In the genomic region with DNA sequence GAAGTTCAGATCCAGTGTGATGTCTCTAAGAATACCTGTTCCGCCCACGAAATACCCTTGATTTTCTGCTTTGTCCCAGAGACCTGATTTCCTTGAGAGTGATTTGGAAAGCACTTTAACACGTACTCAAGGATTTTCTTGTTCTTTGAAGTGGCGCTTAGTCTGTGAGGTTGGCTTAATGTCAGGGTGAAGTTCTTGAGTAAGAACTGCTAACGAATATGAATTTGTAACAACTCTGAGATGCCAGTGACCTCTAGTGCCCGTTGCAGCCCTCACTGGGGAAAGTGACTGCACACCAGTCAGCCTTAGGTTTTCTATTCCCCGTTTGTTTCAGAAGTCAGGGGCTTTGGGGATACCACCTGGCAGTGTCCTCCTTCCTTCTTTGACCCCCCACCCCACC, we compare ENCODE assay signal across 11 mouse cellular contexts.
DNase-seq lines count a peak whose midpoint lies in the region; ATAC-seq and TF ChIP-seq lines count a peak whose summit lies in the region.
"Had no signal": no experiment of that assay in that cellular context is flagged by ENCODE, and none has a peak within 500 bp of the region (broad histone marks: within the 10 kb centered on the region; RNA-seq: fewer than 3 reads in every experiment).

No protein-coding gene starts in this region.

- H3K27ac ChIP-seq in kidney, postnatal 0 days, result no peak overlapping the region
- no peak overlapping the region for H3K27ac ChIP-seq in MEL (ENCODE audit: control insufficient read depth, low read depth, low read length)
- 0 out of 2 replicates have a peak overlapping the region, but pooled peaks have one; percentile 1 for H3K27ac ChIP-seq in lung, postnatal 0 days (ENCODE audit: low read length)
- H3K27ac ChIP-seq: forebrain, embryonic 13.5 days; limb, embryonic 10.5 days; neural tube, embryonic 15.5 days had no signal

- no peaks in the 10 kb centered on the region for H3K36me3 ChIP-seq in kidney, postnatal 0 days (ENCODE audit: insufficient read depth, low read length)
- peaks cover 0 to 19% of the 10 kb centered on the region in 2 experiments; a peak in 2 of 4 replicates for H3K36me3 ChIP-seq in MEL (ENCODE audit: control insufficient read depth in 1 of 2, insufficient read depth in 2 of 2, low read length in 2 of 2)
- no peaks in the 10 kb centered on the region for H3K36me3 ChIP-seq in lung, postnatal 0 days (ENCODE audit: insufficient read depth, low read length)
- H3K36me3 ChIP-seq: limb, embryonic 10.5 days; neural tube, embryonic 15.5 days had no signal

- TF ChIP-seq EP300 in MEL (IDR thresholded peaks at IDR 0.05; ENCODE audit: low read depth in 1 of 2, low read length in 2 of 2), result no peak
- no peak for TF ChIP-seq EP300 in lung, postnatal 0 days (IDR thresholded peaks at IDR 0.05)

- TF ChIP-seq POLR2A in MEL (IDR thresholded peaks at IDR 0.05; ENCODE audit: control insufficient read depth in 1 of 2, insufficient read depth in 1 of 2, low read depth in 1 of 2, low read length in 2 of 2, poor library complexity in 1 of 2), result no peak

- H3K9me3 ChIP-seq in kidney, postnatal 0 days (replicated peaks; ENCODE audit: low read length), result no peaks in the 10 kb centered on the region
- no peaks in the 10 kb centered on the region for H3K9me3 ChIP-seq in MEL (replicated peaks; ENCODE audit: insufficient read depth, low read length)
- H3K9me3 ChIP-seq in lung, postnatal 0 days (ENCODE audit: low read length), result no peaks in the 10 kb centered on the region
- H3K9me3 ChIP-seq: forebrain, embryonic 13.5 days; G1E; limb, embryonic 10.5 days; neural tube, embryonic 15.5 days had no signal

- peak; percentile 44 for TF ChIP-seq RAD21 in MEL (IDR thresholded peaks at IDR 0.05; ENCODE audit: low read depth, low read length)

- no peak overlapping the region for H3K4me3 ChIP-seq in kidney, postnatal 0 days (replicated peaks; ENCODE audit: low read depth, low read length)
- H3K4me3 ChIP-seq in MEL (ENCODE audit: control insufficient read depth in 1 of 2, insufficient read depth in 1 of 2, low read depth in 2 of 2, low read length in 2 of 2), result no peak overlapping the region
- no peak overlapping the region for H3K4me3 ChIP-seq in lung, postnatal 0 days (ENCODE audit: low read depth, low read length)
- H3K4me3 ChIP-seq: forebrain, embryonic 13.5 days; limb, embryonic 10.5 days; neural tube, embryonic 15.5 days had no signal

- H3K4me1 ChIP-seq in kidney, postnatal 0 days (replicated peaks; ENCODE audit: insufficient read depth, low read length), result 0 out of 2 replicates have a peak, but pooled peaks cover 3% of the 10 kb centered on the region
- H3K4me1 ChIP-seq in MEL (ENCODE audit: control insufficient read depth in 1 of 2, insufficient read depth in 2 of 2, low read length in 2 of 2), result peaks cover 12 to 19% of the 10 kb centered on the region in 2 experiments
- H3K4me1 ChIP-seq in lung, postnatal 0 days (ENCODE audit: insufficient read depth, low read depth, low read length), result no peaks in the 10 kb centered on the region

- H3K27me3 ChIP-seq in kidney, postnatal 0 days (ENCODE audit: insufficient read depth, low read length), result no peaks in the 10 kb centered on the region
- no peaks in the 10 kb centered on the region for H3K27me3 ChIP-seq in MEL (ENCODE audit: control insufficient read depth in 1 of 2, insufficient read depth in 2 of 2, low read length in 2 of 2)
- H3K27me3 ChIP-seq in lung, postnatal 0 days (replicated peaks; ENCODE audit: insufficient read depth, low read length), result no peaks in the 10 kb centered on the region
- H3K27me3 ChIP-seq: forebrain, embryonic 13.5 days; neural tube, embryonic 15.5 days had no signal

- TF ChIP-seq CTCF in kidney, postnatal 0 days (IDR thresholded peaks at IDR 0.05; ENCODE audit: low read depth), result peak; percentile 42; the same call in 1 of the 2 replicates
- peak in 2 of 3 experiments; percentile 35 to 46; a peak in 4 of 6 replicates for TF ChIP-seq CTCF in MEL (IDR thresholded peaks at IDR 0.05 in 2 of 3, conservative IDR thresholded peaks at IDR 0.05 in 1 of 3; ENCODE audit: control insufficient read depth in 1 of 3, insufficient read depth in 1 of 3, low read depth in 2 of 3, low read length in 3 of 3, poor library complexity in 1 of 3, severe bottlenecking in 1 of 3)
- TF ChIP-seq CTCF in lung, postnatal 0 days (IDR thresholded peaks at IDR 0.05), result peak; percentile 62

- no peak for DNase-seq in kidney, postnatal 0 days (ENCODE audit: low spot score)
- no peak for DNase-seq in kidney, adult 11 months
- DNase-seq in MEL (ENCODE audit: low read depth, low spot score), result no peak
- peak; percentile 74 for DNase-seq in adrenal gland, postnatal 14 days
- peak; percentile 91 for DNase-seq in lung, postnatal 0 days (ENCODE audit: low spot score)

- H3K4me2 ChIP-seq in kidney, postnatal 0 days (ENCODE audit: low read length), result no peak overlapping the region
- no peak overlapping the region for H3K4me2 ChIP-seq in lung, postnatal 0 days (replicated peaks; ENCODE audit: low read depth, low read length)
- H3K4me2 ChIP-seq: forebrain, embryonic 13.5 days; neural tube, embryonic 15.5 days had no signal

- H3K9ac ChIP-seq in kidney, postnatal 0 days (ENCODE audit: low read depth, low read length), result no peak overlapping the region
- H3K9ac ChIP-seq in MEL (ENCODE audit: control insufficient read depth, low read depth, low read length, poor library complexity, severe bottlenecking), result no peak overlapping the region
- H3K9ac ChIP-seq in lung, postnatal 0 days (replicated peaks; ENCODE audit: low read depth), result no peak overlapping the region
- H3K9ac ChIP-seq: forebrain, embryonic 13.5 days; neural tube, embryonic 15.5 days had no signal

- ATAC-seq in kidney, postnatal 0 days (replicated peaks; ENCODE audit: low FRiP score, low read depth), result no peak
- peak; percentile 82 for ATAC-seq in lung, postnatal 0 days
- ATAC-seq in megakaryocyte, adult 5-6 weeks (ENCODE audit: poor library complexity, severe bottlenecking), result no peak
- no peak for ATAC-seq in erythroid progenitor cell, adult 5-6 weeks (replicated peaks; ENCODE audit: low FRiP score, poor library complexity, severe bottlenecking)

- WGBS in kidney, postnatal 0 days, result 64% methylated on average over 7 of the region's 7 CpGs
- WGBS in lung, postnatal 0 days, result 34% methylated on average over 7 of the region's 7 CpGs

- no peaks in the 10 kb centered on the region for H3K79me2 ChIP-seq in MEL (ENCODE audit: control insufficient read depth, insufficient read depth, low read length, poor library complexity)

TF ChIP-seq in MEL, 35 proteins besides CTCF, POLR2A, EP300 and RAD21:
- TF ChIP-seq SMC3 (IDR thresholded peaks at IDR 0.05; ENCODE audit: low read depth, low read length) (peak; percentile 45), ZC3H11A (IDR thresholded peaks at IDR 0.05; ENCODE audit: low read depth, low read length) (peak; percentile 53), TBP (IDR thresholded peaks at IDR 0.05; ENCODE audit: low read depth, low read length) (no peak)
TF ChIP-seq in MEL: peak in this region for 2.

Comparison
In these comparisons a context has a peak if more than half of its experiments do, and no peak if none do; other contexts are left out.
1. DNase-seq: peak in adrenal gland, postnatal 14 days (single experiment) and lung, postnatal 0 days (single experiment); none in kidney, postnatal 0 days (single experiment), kidney, adult 11 months (single experiment) and MEL (single experiment).
2. Peak in every context shown above with its lines, with median percentiles within 50 percentile points of each other: CTCF ChIP-seq.